ENCODE assay signal across 11 mouse cellular contexts in genomic region chr19:29486545-29487206, GRCm38 (mm10). TPM values are rescaled to one million over a fixed set of nuclear protein-coding genes. Genes with fewer than 3 reads are reported as not detected.
DNase-seq lines count a peak whose midpoint lies in the region; ATAC-seq and TF ChIP-seq lines count a peak whose summit lies in the region.
"Had no signal": no experiment of that assay in that cellular context is flagged by ENCODE, and none has a peak within 500 bp of the region (broad histone marks: within the 10 kb centered on the region; RNA-seq: fewer than 3 reads in every experiment).

No protein-coding gene starts in this region.

- no peak for TF ChIP-seq POLR2A in spleen, adult 2 months (IDR thresholded peaks at IDR 0.05; ENCODE audit: low read depth, low read length)

- 32% methylated on average over 7 of the region's 7 CpGs for WGBS in spleen, adult 2 months
- 83% methylated on average over 7 of the region's 7 CpGs for WGBS in forebrain, embryonic 15.5 days

- H3K27me3 ChIP-seq in spleen, adult 2 months (ENCODE audit: control insufficient read depth, insufficient read depth, low read length), result no peaks in the 10 kb centered on the region
- H3K27me3 ChIP-seq in forebrain, embryonic 15.5 days, result no peaks in the 10 kb centered on the region
- H3K27me3 ChIP-seq: stomach, embryonic 15.5 days had no signal

- H3K27ac ChIP-seq in spleen, adult 2 months (ENCODE audit: insufficient read depth, low read length), result peak overlapping the region; percentile 94
- H3K27ac ChIP-seq in forebrain, embryonic 15.5 days (replicated peaks), result no peak overlapping the region
- H3K27ac ChIP-seq: heart, adult 2 months; limb, embryonic 10.5 days; stomach, embryonic 15.5 days had no signal

- H3K9me3 ChIP-seq in forebrain, embryonic 15.5 days, result no peaks in the 10 kb centered on the region
- H3K9me3 ChIP-seq: limb, embryonic 10.5 days; stomach, embryonic 15.5 days had no signal

- no peak overlapping the region for H3K4me3 ChIP-seq in spleen, adult 2 months (ENCODE audit: extremely low read depth, insufficient read depth, insufficient read length)
- H3K4me3 ChIP-seq in forebrain, embryonic 15.5 days, result no peak overlapping the region
- H3K4me3 ChIP-seq: heart, adult 2 months; limb, embryonic 10.5 days; stomach, embryonic 15.5 days had no signal

- no peak for TF ChIP-seq CTCF in spleen, adult 2 months (IDR thresholded peaks at IDR 0.05; ENCODE audit: extremely low read depth, insufficient read depth, insufficient read length, insufficient replicate concordance)

- H3K9ac ChIP-seq in forebrain, embryonic 15.5 days (replicated peaks), result no peak overlapping the region
- H3K9ac ChIP-seq: stomach, embryonic 15.5 days had no signal

- ATAC-seq in megakaryocyte, adult 5-6 weeks (ENCODE audit: poor library complexity, severe bottlenecking), result peak; percentile 78
- no peak for ATAC-seq in forebrain, embryonic 15.5 days (replicated peaks)
- ATAC-seq in erythroid progenitor cell, adult 5-6 weeks (replicated peaks; ENCODE audit: low FRiP score, poor library complexity, severe bottlenecking), result no peak

- peak; percentile 47 to 50 for DNase-seq in lung, adult 18-20 months
- no peak for DNase-seq in lung, postnatal 25 days (ENCODE audit: low spot score)
- peak; percentile 44 for DNase-seq in T-cell, adult 2 months (ENCODE audit: low spot score)
- peak; percentile 77 to 96 for DNase-seq in spleen, adult 2 months (ENCODE audit: low read depth in 1 of 2, low spot score in 2 of 2)
- DNase-seq: kidney, adult 18-20 months had no signal

- no peak overlapping the region for H3K4me2 ChIP-seq in forebrain, embryonic 15.5 days (replicated peaks)
- H3K4me2 ChIP-seq: stomach, embryonic 15.5 days had no signal

- H3K36me3 ChIP-seq in spleen, adult 2 months (ENCODE audit: control insufficient read depth, insufficient read depth, low read length), result no peaks in the 10 kb centered on the region
- no peaks in the 10 kb centered on the region for H3K36me3 ChIP-seq in forebrain, embryonic 15.5 days
- H3K36me3 ChIP-seq: limb, embryonic 10.5 days; stomach, embryonic 15.5 days had no signal

- peaks cover 34% of the 10 kb centered on the region for H3K4me1 ChIP-seq in spleen, adult 2 months (ENCODE audit: control insufficient read depth, insufficient read depth, insufficient read length)
- no peaks in the 10 kb centered on the region for H3K4me1 ChIP-seq in forebrain, embryonic 15.5 days
- H3K4me1 ChIP-seq: limb, embryonic 10.5 days; stomach, embryonic 15.5 days had no signal

RNA-seq across cellular contexts. Expression of gene Ric1, which starts 35.4 kb away (rescaled TPM):
- 12.9 and 13.1 TPM in 2 replicates for total RNA-seq in megakaryocyte, adult 5-6 weeks (2015)
- 14.3 and 15.3 TPM in 2 replicates for total RNA-seq in megakaryocyte, adult 5-6 weeks (2017)
- polyA plus RNA-seq in spleen, adult 2 months (2012; rRNA removed), result 6.7 and 8.4 TPM in 2 replicates
- 13.2 and 13.4 TPM in 2 replicates for polyA plus RNA-seq in forebrain, embryonic 15.5 days (2015; fragmentation: Nextera tagmentation; extraction: Ambion mirVana)
- total RNA-seq in erythroid progenitor cell, adult 5-6 weeks (2015; ENCODE audit: low replicate concordance), result 4.3 and 5.9 TPM in 2 replicates
- total RNA-seq in erythroid progenitor cell, adult 5-6 weeks (2017; ENCODE audit: low replicate concordance), result 1.9 and 2.3 TPM in 2 replicates
